Mouse (Mus musculus) midbrain, embryonic 13.5 days (tissue): ENCODE measurements around the gene Syne2. TPM values are rescaled to one million over a fixed set of nuclear protein-coding genes. Genes with fewer than 3 reads are reported as not detected.
"Not testable (repeated sequence)": the region's sequence is repeated elsewhere in the genome, so short reads cannot be mapped to it uniquely, and the experiment has no call there.

Source experiments
- ATAC-seq: fragments of 200-750 bp; cut with Nextera tagmentation; 2 replicates; pipeline ENCODE4 v1.8.0; 2017; ENCODE audit warnings: mild to moderate bottlenecking, moderate TSS enrichment, moderate library complexity
- H3K27ac ChIP-seq: fragments of 300-500 bp; sonication (generic); 2 replicates; pipeline ENCODE4 v1.5.1; 2015; ENCODE audit warnings: inconsistent platforms, mild to moderate bottlenecking, moderate library complexity
- H3K27me3 ChIP-seq: fragments of 300-500 bp; sonication (generic); 2 replicates; pipeline ENCODE4 v1.6.1; 2015; ENCODE audit warnings: mild to moderate bottlenecking, inconsistent platforms
- H3K36me3 ChIP-seq: fragments of 300-500 bp; sonication (generic); 2 replicates; pipeline ENCODE4 v1.6.1; 2015; ENCODE audit warnings: mild to moderate bottlenecking, inconsistent platforms
- H3K4me1 ChIP-seq: fragments of 300-500 bp; sonication (generic); replicated peaks from 2 replicates; pipeline ENCODE4 v1.6.1; 2015; ENCODE audit warnings: inconsistent platforms
- H3K4me2 ChIP-seq: fragments of 300-500 bp; sonication (generic); replicated peaks from 2 replicates; pipeline ENCODE4 v1.6.1; 2015; ENCODE audit warnings: moderate library complexity, mild to moderate bottlenecking, inconsistent platforms
- H3K4me3 ChIP-seq: fragments of 300-500 bp; sonication (generic); replicated peaks from 2 replicates; pipeline ENCODE4 v1.5.1; 2015; ENCODE audit warnings: mild to moderate bottlenecking, inconsistent platforms
- H3K9ac ChIP-seq: fragments of 300-500 bp; sonication (generic); replicated peaks from 2 replicates; pipeline ENCODE4 v1.6.1; 2015; ENCODE audit warnings: mild to moderate bottlenecking, inconsistent platforms
- H3K9me3 ChIP-seq: fragments of 300-500 bp; sonication (generic); 2 replicates; pipeline ENCODE4 v1.6.1; 2016; ENCODE audit warnings: mild to moderate bottlenecking, inconsistent platforms
- WGBS: fragments of 180-500 bp; shearing (Covaris S2); methylation state at CpG from one replicate; pipeline ENCODE4 v1.1.7; 2015; 5-methylcytosine and 5-hydroxymethylcytosine counted together
- polyA plus RNA-seq: library from polyadenylated mRNA; unstranded; fragments of >200 nt; fragmentation: Nextera tagmentation; extraction: Ambion mirVana; gene quantifications from 2 replicates; pipeline ENCODE4 v1.2.1, GENCODE M21; 2015

Syne2 gene
- polyA plus RNA-seq, 1 experiment from 2014 or later: 84.4 TPM

DNA sequence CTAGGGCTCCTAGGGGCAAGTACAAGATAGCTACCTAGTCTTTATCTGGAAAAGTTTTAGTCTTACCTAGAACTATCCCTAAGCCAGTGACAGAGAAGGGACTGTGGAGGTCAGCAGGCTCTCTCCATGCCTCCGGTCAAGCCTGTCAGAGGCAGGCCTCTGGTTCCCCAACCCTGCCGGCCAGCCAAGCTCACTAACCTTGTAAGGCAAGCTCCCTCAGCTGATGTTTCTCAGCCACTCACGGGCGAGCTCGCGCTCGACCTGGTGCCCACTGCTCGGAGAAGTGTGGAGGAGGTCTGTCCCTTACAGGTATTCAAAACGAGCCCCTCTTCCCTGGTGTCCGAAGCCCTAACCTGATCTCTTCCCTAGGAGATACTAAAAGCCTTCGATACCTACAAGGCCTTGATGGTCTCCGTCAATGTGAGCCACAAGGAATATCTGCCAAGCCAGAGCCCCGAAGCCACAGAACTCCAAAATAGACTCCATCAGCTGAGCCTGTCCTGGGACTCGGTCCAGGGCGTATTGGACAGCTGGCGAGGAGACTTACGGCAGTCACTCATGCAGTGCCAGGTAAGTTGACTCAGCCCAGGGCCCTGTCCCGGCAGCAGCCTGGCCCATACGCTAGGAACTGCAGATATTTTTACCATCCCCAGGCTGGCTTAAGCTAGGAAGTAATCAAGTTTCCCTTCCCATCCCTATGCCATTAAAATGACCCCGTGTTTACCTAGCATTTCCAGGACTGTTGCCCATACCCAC is 286.8 kb downstream of the Syne2 start:
- H3K27me3 ChIP-seq: no peaks in the 10 kb centered on the region
- no peak for ATAC-seq
- H3K9me3 ChIP-seq: no peaks in the 10 kb centered on the region
- H3K9ac ChIP-seq: no peak overlapping the region
- peaks cover 94% of the 10 kb centered on the region for H3K36me3 ChIP-seq
- H3K4me1 ChIP-seq: no peaks in the 10 kb centered on the region
- no peak overlapping the region for H3K27ac ChIP-seq
- H3K4me3 ChIP-seq: no peak overlapping the region
- no peak overlapping the region for H3K4me2 ChIP-seq
- WGBS: 94% methylated on average over 20 of the region's 20 CpGs

DNA sequence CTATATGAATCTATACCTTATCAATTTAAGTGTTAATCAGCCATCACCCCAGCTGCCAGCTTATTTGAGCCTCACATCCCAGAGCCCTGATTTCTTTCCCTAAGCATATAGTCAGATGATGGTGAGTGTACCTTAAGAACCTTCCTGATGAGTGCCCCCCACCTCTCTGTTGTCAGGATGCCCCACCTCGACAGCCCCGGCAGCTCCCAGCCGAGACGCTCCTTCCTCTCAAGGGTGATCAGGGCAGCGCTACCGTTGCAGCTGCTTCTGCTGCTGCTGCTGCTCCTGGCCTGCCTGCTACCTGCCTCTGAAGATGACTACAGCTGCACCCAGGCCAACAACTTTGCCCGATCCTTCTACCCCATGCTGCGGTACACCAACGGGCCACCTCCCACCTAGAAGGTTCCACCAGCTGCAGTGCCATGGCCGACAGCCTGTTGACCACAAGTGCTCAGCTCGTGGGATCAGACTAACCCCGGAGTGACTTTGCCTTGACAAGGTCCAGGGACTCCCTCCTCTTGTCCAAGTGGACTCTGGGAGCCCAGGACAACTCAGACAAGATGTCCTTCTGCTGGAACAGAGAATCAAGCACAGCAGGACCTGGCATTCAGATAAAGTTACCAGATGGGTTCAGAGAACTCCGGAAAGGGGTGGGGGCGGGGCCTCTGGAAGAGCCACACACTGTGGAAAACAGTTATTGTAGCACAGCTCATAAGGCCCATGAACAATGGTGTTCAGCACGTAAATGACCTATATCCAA is 291.9 kb downstream of the Syne2 start:
- H3K36me3 ChIP-seq: peaks cover 65% of the 10 kb centered on the region
- ATAC-seq: no peak
- 92% methylated on average over 15 of the region's 15 CpGs for WGBS

GRCm38 (mm10) chr12:76111046-76111445 is 293.1 kb downstream of the Syne2 start:
- ATAC-seq: no peak
- peaks cover 53% of the 10 kb centered on the region for H3K36me3 ChIP-seq
- WGBS: 94% methylated on average over 3 of the region's 3 CpGs

More for the DNA sequence above, 291.9 kb downstream of the Syne2 start:
- Histone ChIP-seq H3K27me3 (no peaks in the 10 kb centered on the region), H3K4me2 (no peak overlapping the region), H3K4me3 (no peak overlapping the region), H3K27ac (no peak overlapping the region), H3K9me3 (no peaks in the 10 kb centered on the region), H3K9ac (no peak overlapping the region), H3K4me1 (no peaks in the 10 kb centered on the region)

GRCm38 (mm10) chr12:76116577-76116976 is 298.6 kb downstream of the Syne2 start:
- Histone ChIP-seq H3K27me3 (no peaks in the 10 kb centered on the region), H3K4me2 (no peak overlapping the region), H3K9ac (no peak overlapping the region), H3K4me3 (no peak overlapping the region), H3K9me3 (no peaks in the 10 kb centered on the region), H3K27ac (no peak overlapping the region), H3K36me3 (peaks cover 8% of the 10 kb centered on the region), H3K4me1 (no peaks in the 10 kb centered on the region)
- ATAC-seq: no peak
- WGBS: 85% methylated on average over 4 of the region's 4 CpGs

More at GRCm38 (mm10) chr12:76111046-76111445, 293.1 kb downstream of the Syne2 start:
- H3K27ac ChIP-seq: no peak overlapping the region
- no peak overlapping the region for H3K4me2 ChIP-seq
- H3K4me1 ChIP-seq: no peaks in the 10 kb centered on the region
- no peak overlapping the region for H3K9ac ChIP-seq
- H3K27me3 ChIP-seq: no peaks in the 10 kb centered on the region
- H3K9me3 ChIP-seq: no peaks in the 10 kb centered on the region
- H3K4me3 ChIP-seq: no peak overlapping the region

DNA sequence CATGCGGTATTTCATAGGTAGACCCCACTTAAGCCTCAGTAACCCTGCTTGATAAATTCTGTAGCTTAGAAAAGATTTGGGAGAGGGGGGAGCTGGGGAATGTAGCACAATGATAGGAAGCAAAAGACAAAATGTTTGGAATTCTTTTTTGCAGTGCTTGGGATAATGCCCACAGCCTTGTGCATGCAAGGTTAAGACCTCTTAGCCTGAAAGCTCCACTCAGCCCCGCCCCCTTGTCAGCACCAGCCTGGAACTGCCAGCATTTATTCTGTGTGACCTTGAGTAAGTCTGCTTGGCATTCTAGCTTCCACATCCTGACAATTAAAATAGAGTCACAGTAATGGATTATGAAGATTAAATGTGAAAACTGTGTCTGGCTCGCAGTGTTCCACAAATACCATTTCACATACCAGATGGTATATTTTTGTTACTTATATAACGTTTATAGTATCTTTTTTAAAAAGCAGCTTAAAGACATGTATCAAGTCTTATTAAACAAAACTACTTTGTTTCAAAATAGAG is 299.8 kb downstream of the Syne2 start:
- no peaks in the 10 kb centered on the region for H3K4me1 ChIP-seq
- H3K27me3 ChIP-seq: no peaks in the 10 kb centered on the region
- ATAC-seq: no peak
- no peaks in the 10 kb centered on the region for H3K9me3 ChIP-seq
- H3K4me3 ChIP-seq: no peak overlapping the region
- H3K36me3 ChIP-seq: peaks cover 2% of the 10 kb centered on the region; the same call in 1 of the 2 replicates
- WGBS: 50% methylated on average over 4 of the region's 4 CpGs
- H3K27ac ChIP-seq: no peak overlapping the region
- H3K4me2 ChIP-seq: no peak overlapping the region
- H3K9ac ChIP-seq: no peak overlapping the region

GRCm38 (mm10) chr12:76123223-76123622 is 305.3 kb downstream of the Syne2 start:
- no peak overlapping the region for H3K4me2 ChIP-seq
- H3K9ac ChIP-seq: no peak overlapping the region
- no peaks in the 10 kb centered on the region for H3K36me3 ChIP-seq
- no peaks in the 10 kb centered on the region for H3K27me3 ChIP-seq
- H3K9me3 ChIP-seq: no peaks in the 10 kb centered on the region
- no peak for ATAC-seq
- 95% methylated on average over 6 of the region's 6 CpGs for WGBS
- no peak overlapping the region for H3K27ac ChIP-seq
- no peak overlapping the region for H3K4me3 ChIP-seq
- H3K4me1 ChIP-seq: no peaks in the 10 kb centered on the region

DNA sequence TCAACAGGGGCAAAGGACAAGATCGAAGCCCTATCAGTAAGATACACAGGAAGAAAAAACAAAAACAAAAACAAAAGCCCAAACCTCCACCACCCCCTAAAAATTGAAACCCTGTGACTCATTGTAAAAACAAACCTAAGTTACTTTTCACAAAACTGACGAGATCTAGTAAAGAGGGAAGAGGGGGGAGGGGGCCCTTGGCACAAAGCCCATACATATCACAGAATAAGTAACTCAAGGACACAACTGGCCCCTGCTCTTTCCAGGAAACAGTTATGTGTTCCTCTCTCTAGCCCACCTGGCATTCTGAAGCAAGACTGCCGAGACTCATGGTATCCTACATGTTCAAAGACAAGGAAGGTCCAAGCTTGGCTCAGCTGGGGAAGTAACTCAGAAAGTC is 310.4 kb downstream of the Syne2 start:
- Histone ChIP-seq H3K4me3 (no peak overlapping the region), H3K9me3 (no peaks in the 10 kb centered on the region), H3K27ac (no peak overlapping the region), H3K36me3 (no peaks in the 10 kb centered on the region), H3K4me1 (no peaks in the 10 kb centered on the region), H3K9ac (no peak overlapping the region), H3K4me2 (no peak overlapping the region), H3K27me3 (no peaks in the 10 kb centered on the region)
- WGBS: 81% methylated on average over 3 of the region's 3 CpGs
- ATAC-seq: no peak

DNA sequence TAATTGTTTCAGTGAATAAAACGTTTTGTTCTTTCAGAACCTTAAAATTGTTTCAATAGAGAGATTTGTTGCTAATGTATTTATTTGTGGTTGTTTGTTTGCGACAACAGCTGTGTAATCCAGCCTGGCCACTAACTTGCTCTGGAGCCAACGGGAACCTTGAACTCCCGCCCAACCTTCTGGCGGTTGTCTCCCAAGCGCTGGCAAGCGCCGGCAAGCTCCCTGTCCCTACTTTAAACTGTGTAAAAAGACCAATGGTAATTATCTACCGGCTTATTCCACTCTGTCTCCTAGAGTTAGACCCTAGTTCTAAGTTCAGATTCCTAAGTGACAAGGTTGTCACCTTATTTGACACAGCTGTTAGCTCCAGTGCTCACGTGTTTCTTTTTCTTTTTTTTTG is 310.9 kb downstream of the Syne2 start:
- H3K9ac ChIP-seq: no peak overlapping the region
- ATAC-seq: no peak
- no peak overlapping the region for H3K4me2 ChIP-seq
- H3K9me3 ChIP-seq: no peaks in the 10 kb centered on the region
- no peaks in the 10 kb centered on the region for H3K36me3 ChIP-seq
- 87% methylated on average over 10 of the region's 10 CpGs for WGBS
- no peak overlapping the region for H3K27ac ChIP-seq
- no peak overlapping the region for H3K4me3 ChIP-seq
- no peaks in the 10 kb centered on the region for H3K27me3 ChIP-seq
- H3K4me1 ChIP-seq: no peaks in the 10 kb centered on the region

DNA sequence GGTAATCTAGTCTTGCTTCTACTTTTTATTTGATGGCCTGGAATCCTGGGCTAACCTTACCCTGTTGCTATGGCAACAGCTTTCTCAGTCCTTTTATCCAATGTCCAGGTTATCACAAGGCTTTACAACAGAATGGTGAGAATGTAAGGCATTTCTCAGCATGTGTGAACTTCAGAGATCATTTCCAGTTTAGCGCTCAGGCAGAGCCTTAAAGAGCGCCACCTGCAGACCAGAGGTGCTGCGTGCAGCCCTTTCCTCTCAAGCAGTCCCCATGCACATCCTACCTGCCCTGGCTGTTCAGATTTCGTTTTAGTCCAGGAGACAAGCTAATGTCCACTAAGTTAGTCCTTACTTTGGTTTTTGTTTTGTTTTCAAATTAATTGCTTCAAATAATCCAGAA is 312.3 kb downstream of the Syne2 start:
- WGBS: 27% methylated on average over 4 of the region's 4 CpGs
- H3K4me2 ChIP-seq: no peak overlapping the region
- H3K9me3 ChIP-seq: no peaks in the 10 kb centered on the region
- H3K9ac ChIP-seq: no peak overlapping the region
- no peak overlapping the region for H3K27ac ChIP-seq
- no peaks in the 10 kb centered on the region for H3K27me3 ChIP-seq
- H3K36me3 ChIP-seq: no peaks in the 10 kb centered on the region
- no peak overlapping the region for H3K4me3 ChIP-seq
- no peaks in the 10 kb centered on the region for H3K4me1 ChIP-seq
- ATAC-seq: no peak

- Histone ChIP-seq H3K4me2 (no peak overlapping the region), H3K4me3 (no peak overlapping the region), H3K36me3 (no peaks in the 10 kb centered on the region), H3K27ac (no peak overlapping the region), H3K9me3 (no peaks in the 10 kb centered on the region), H3K27me3 (no peaks in the 10 kb centered on the region), H3K9ac (no peak overlapping the region), H3K4me1 (no peaks in the 10 kb centered on the region)
- WGBS: 85% methylated on average over 6 of the region's 6 CpGs
- ATAC-seq: no peak
Observed at GRCm38 (mm10) chr12:76130891-76131290, 313.0 kb downstream of the Syne2 start.

GRCm38 (mm10) chr12:76132591-76132990 is 314.7 kb downstream of the Syne2 start:
- Histone ChIP-seq H3K27me3 (no peaks in the 10 kb centered on the region), H3K36me3 (no peaks in the 10 kb centered on the region), H3K9ac (no peak overlapping the region), H3K27ac (no peak overlapping the region), H3K9me3 (no peaks in the 10 kb centered on the region), H3K4me2 (no peak overlapping the region), H3K4me3 (no peak overlapping the region), H3K4me1 (no peaks in the 10 kb centered on the region)
- ATAC-seq: no peak
- WGBS: 88% methylated on average over 4 of the region's 4 CpGs

DNA sequence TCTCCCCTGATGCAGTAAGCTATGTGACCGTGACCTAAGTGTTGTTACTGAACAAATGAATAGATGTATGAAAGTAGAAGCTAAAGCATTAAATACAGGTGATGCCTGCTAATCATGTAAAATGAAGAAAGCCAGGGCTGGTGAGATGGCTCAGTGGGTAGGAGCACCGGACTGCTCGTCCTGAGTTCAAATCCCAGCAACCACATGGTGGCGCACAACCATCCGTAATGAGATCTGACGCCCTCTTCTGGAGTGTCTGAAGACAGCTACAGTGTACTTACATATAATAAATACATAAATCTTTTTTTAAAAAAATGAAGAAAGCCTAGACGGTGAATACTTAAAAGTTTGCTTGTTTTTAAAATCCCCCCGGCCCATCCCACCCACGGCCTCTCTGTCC is 315.1 kb downstream of the Syne2 start:
- not testable (repeated sequence) for H3K9ac ChIP-seq, H3K27ac ChIP-seq, ATAC-seq, H3K36me3 ChIP-seq, H3K27me3 ChIP-seq, H3K4me3 ChIP-seq, H3K4me2 ChIP-seq, H3K4me1 ChIP-seq, H3K9me3 ChIP-seq
- WGBS: 86% methylated on average over 9 of the region's 9 CpGs
